In genomic region chr12:4841392-4841887, GRCm38 (mm10) we compare ENCODE assay signal across 8 mouse cellular contexts. TPM values are rescaled to one million over a fixed set of nuclear protein-coding genes. Genes with fewer than 3 reads are reported as not detected.
DNase-seq lines count a peak whose midpoint lies in the region; ATAC-seq lines count a peak whose summit lies in the region.

TSS of gene Fkbp1b (minus strand) at chr12:4841591.

- no peaks in the 10 kb centered on the region for H3K9me3 ChIP-seq in limb, embryonic 10.5 days (replicated peaks)
- no peaks in the 10 kb centered on the region for H3K9me3 ChIP-seq in midbrain, embryonic 10.5 days (replicated peaks)
- H3K9me3 ChIP-seq in stomach, embryonic 15.5 days: no peaks in the 10 kb centered on the region

- H3K36me3 ChIP-seq in limb, embryonic 10.5 days: no peaks in the 10 kb centered on the region; the same call in 1 of the 2 replicates
- peaks cover 2% of the 10 kb centered on the region for H3K36me3 ChIP-seq in midbrain, embryonic 10.5 days
- H3K36me3 ChIP-seq in stomach, embryonic 15.5 days: no peaks in the 10 kb centered on the region

- peak within 1 kb of the TSS; percentile 62 for H3K9ac ChIP-seq in stomach, embryonic 15.5 days

- peak; percentile 96 for DNase-seq in heart, adult 11 months
- DNase-seq in heart, adult 8-10 months (ENCODE audit: low spot score): no peak
- DNase-seq in cerebellum, postnatal 10 days: peak; percentile 82 to 89
- DNase-seq in gastrocnemius, postnatal 10 days: peak; percentile 44
- peak; percentile 70 for DNase-seq in induced T-regulatory cell, adult 2 months (ENCODE audit: low read depth)
- peak; percentile 84 for DNase-seq in limb, embryonic 10.5 days (ENCODE audit: low spot score)
- peak; percentile 77 for DNase-seq in midbrain, embryonic 10.5 days (ENCODE audit: low spot score)

- under 1% methylated on average over 37 of the region's 37 CpGs for WGBS in limb, embryonic 10.5 days
- WGBS in midbrain, embryonic 10.5 days: 1% methylated on average over 37 of the region's 37 CpGs
- under 1% methylated on average over 36 of the region's 37 CpGs for WGBS in stomach, embryonic 15.5 days

- H3K27ac ChIP-seq in limb, embryonic 10.5 days: peak within 1 kb of the TSS; percentile 82
- peak within 1 kb of the TSS; percentile 83 for H3K27ac ChIP-seq in midbrain, embryonic 10.5 days (replicated peaks)
- no peak within 1 kb of the TSS for H3K27ac ChIP-seq in stomach, embryonic 15.5 days

- peaks cover 34% of the 10 kb centered on the region for H3K27me3 ChIP-seq in limb, embryonic 10.5 days (ENCODE audit: low read depth, poor library complexity, severe bottlenecking)
- H3K27me3 ChIP-seq in midbrain, embryonic 10.5 days (ENCODE audit: low read depth, poor library complexity, severe bottlenecking): peaks cover 39% of the 10 kb centered on the region
- no peaks in the 10 kb centered on the region for H3K27me3 ChIP-seq in stomach, embryonic 15.5 days (replicated peaks)

- ATAC-seq in stomach, embryonic 15.5 days (ENCODE audit: insufficient read depth, low FRiP score, low read depth): peak; percentile 67

- peaks cover 33% of the 10 kb centered on the region for H3K4me1 ChIP-seq in limb, embryonic 10.5 days
- peaks cover 32% of the 10 kb centered on the region for H3K4me1 ChIP-seq in midbrain, embryonic 10.5 days
- peaks cover 5% of the 10 kb centered on the region for H3K4me1 ChIP-seq in stomach, embryonic 15.5 days

- H3K4me2 ChIP-seq in stomach, embryonic 15.5 days: peak within 1 kb of the TSS; percentile 97

- H3K4me3 ChIP-seq in limb, embryonic 10.5 days: peak within 1 kb of the TSS; percentile 80
- H3K4me3 ChIP-seq in midbrain, embryonic 10.5 days: peak within 1 kb of the TSS; percentile 78
- peak within 1 kb of the TSS; percentile 86 for H3K4me3 ChIP-seq in stomach, embryonic 15.5 days (replicated peaks)

RNA-seq across cellular contexts. Expression of gene Fkbp1b, which starts in this region (rescaled TPM):
- under 1 TPM; 0.27 to 0.95 (median 0.67) TPM for total RNA-seq in heart, adult 8-10 months (2022)
- total RNA-seq in gastrocnemius, postnatal 10 days (2021): 1 to 10 TPM; 2.6 to 2.9 TPM
- 5.6 and 7.9 TPM in 2 replicates for polyA plus RNA-seq in limb, embryonic 10.5 days (2016; fragmentation: Nextera tagmentation; extraction: Ambion mirVana)
- polyA plus RNA-seq in midbrain, embryonic 10.5 days (2016; fragmentation: Nextera tagmentation; extraction: Ambion mirVana): 4.3 and 8.1 TPM in 2 replicates
- 12.0 and 12.5 TPM in 2 replicates for polyA plus RNA-seq in stomach, embryonic 15.5 days (2015; fragmentation: Nextera tagmentation; extraction: Ambion mirVana)
